Mouse (Mus musculus) stomach, adult 2 months (tissue): Measurements from ENCODE around the gene Lrrc4b. TPM values are rescaled to one million over a fixed set of nuclear protein-coding genes. Genes with fewer than 3 reads are reported as not detected.

Experiments used
- polyA plus RNA-seq: library from polyadenylated mRNA; depleted of rRNA; stranded (reverse); fragments of >200 nt; gene quantifications from 2 replicates; pipeline ENCODE4 v1.2.3, GENCODE M21; 2012; rRNA removed

Gene Lrrc4b
- 1.5 and 2.3 TPM in 2 replicates for polyA plus RNA-seq

DNA sequence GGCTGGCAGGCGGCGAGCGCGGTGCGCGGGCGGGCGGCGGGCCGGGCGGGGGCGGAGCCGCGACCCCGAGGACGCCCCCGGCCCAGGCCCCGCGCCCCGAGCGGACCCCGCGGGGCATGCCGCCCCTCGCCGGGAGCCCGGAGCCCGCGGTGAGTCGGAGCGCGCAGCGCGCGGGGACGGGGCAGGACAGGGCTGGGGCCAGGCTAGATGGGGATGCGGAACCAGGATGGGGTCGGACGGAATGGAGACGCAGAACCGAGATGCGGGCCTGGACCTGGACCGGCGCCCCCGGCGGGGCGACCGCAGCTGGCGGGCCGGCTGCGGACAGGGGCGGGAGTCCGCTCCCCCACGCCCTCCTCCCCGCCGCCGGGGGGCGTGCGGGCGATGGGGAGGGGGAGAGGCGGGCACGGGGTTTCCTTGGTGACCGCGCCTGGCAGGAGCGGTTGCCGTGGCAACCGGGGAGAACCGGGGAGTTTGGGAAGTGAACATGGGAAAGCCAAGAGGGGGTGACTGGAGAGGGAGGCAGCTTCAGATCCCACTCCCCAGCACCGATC, at the start of gene Lrrc4b:
TSS of gene Lrrc4b (plus strand) at position 51 of the 554 bp plus-strand sequence.

GRCm38 (mm10) chr7:44383980-44384715, 44.7 kb upstream of the Lrrc4b start, which contains the start of gene Syt3:
Gene Syt3, plus strand, starts transcription at chr7:44384102.

GRCm38 (mm10) chr7:44385720-44386119, 43.1 kb upstream of the Lrrc4b start, which contains the start of gene 1700008O03Rik:
Gene 1700008O03Rik, minus strand, starts transcription at chr7:44385820.

DNA sequence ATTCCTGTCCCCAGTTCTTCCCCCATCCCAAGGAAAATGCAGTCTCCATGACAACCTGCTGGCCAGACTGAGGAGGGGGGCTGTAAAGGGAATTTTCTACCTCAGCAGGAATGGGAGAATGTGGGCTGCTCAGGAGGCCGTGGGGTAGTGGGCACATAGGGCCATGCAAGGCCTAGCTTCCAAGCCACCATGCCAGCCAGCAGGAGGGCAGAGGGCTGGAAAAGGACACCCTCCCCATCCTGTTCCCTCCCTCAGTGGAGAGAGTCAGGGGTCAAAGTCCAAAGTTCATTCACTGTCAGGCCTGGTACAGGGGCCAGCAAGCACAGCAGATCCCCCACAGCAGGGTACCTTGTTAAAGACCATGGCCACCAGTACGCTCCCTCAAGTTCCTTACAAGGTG, 36.3 kb downstream of the Lrrc4b start, which contains the start of gene Aspdh:
TSS of gene Aspdh (plus strand) at position 281 of the 400 bp plus-strand sequence.

GRCm38 (mm10) chr7:44467811-44468411, 39.1 kb downstream of the Lrrc4b start, which contains the start of gene Josd2:
Gene Josd2, plus strand, starts transcription at chr7:44467980.

GRCm38 (mm10) chr7:44495992-44496770, 67.4 kb downstream of the Lrrc4b start, which contains the start of the genes Emc10 and Fam71e1:
Gene Emc10, minus strand, starts transcription at chr7:44496529.
Gene Fam71e1, plus strand, starts transcription at chr7:44496581.

Other genes starting within 250 kb of the Lrrc4b start
- gene Klk1b24, start 240.8 kb upstream of the Lrrc4b start, polyA plus RNA-seq = 0.19 TPM in 1 of 2 replicates, not detected in the other
- gene Klk1b3, start 230.8 kb upstream of the Lrrc4b start, polyA plus RNA-seq = not detected in 2 replicates
- not detected in 2 replicates for gene Klk1b4, start 221.6 kb upstream of the Lrrc4b start, polyA plus RNA-seq
- gene Klk1b5, start 213.1 kb upstream of the Lrrc4b start, polyA plus RNA-seq = not detected in 2 replicates
- 21.8 and 58.4 TPM in 2 replicates for gene Klk1, start 203.7 kb upstream of the Lrrc4b start, polyA plus RNA-seq
- 0.05 TPM in 1 of 2 replicates, not detected in the other for gene Gm36864, start 192.8 kb upstream of the Lrrc4b start, polyA plus RNA-seq
- 1.4 and 2.2 TPM in 2 replicates for gene 1700028J19Rik, start 182.3 kb upstream of the Lrrc4b start, polyA plus RNA-seq
- gene 2410002F23Rik, start 182.3 kb upstream of the Lrrc4b start, polyA plus RNA-seq = 41.0 and 51.0 TPM in 2 replicates
- not detected in 2 replicates for gene Acp4, start 171.6 kb upstream of the Lrrc4b start, polyA plus RNA-seq
- not detected in 2 replicates for gene Gm15517, start 167.6 kb upstream of the Lrrc4b start, polyA plus RNA-seq
- gene Clec11a, start 122.1 kb upstream of the Lrrc4b start, polyA plus RNA-seq = 5.9 and 7.3 TPM in 2 replicates
- gene Shank1, start 118.8 kb upstream of the Lrrc4b start, polyA plus RNA-seq = 1.1 and 1.5 TPM in 2 replicates
- 4.4 and 6.3 TPM in 2 replicates for gene Syt3, start 44.9 kb upstream of the Lrrc4b start, polyA plus RNA-seq
- 0.44 and 2.1 TPM in 2 replicates for gene 1700008O03Rik, start 43.2 kb upstream of the Lrrc4b start, polyA plus RNA-seq
- 0.06 and 0.37 TPM in 2 replicates for gene Aspdh, start 36.4 kb downstream of the Lrrc4b start, polyA plus RNA-seq
- gene Josd2, start 39.0 kb downstream of the Lrrc4b start, polyA plus RNA-seq = 68.6 and 84.3 TPM in 2 replicates
- 186 and 215 TPM in 2 replicates for gene Emc10, start 67.5 kb downstream of the Lrrc4b start, polyA plus RNA-seq
- 3.2 and 6.5 TPM in 2 replicates for gene Fam71e1, start 67.6 kb downstream of the Lrrc4b start, polyA plus RNA-seq
- gene Mybpc2, start 95.6 kb downstream of the Lrrc4b start, polyA plus RNA-seq = 0.84 and 2.7 TPM in 2 replicates
- gene Spib, start 103.1 kb downstream of the Lrrc4b start, polyA plus RNA-seq = 2.3 and 4.4 TPM in 2 replicates
- gene Pold1, start 119.8 kb downstream of the Lrrc4b start, polyA plus RNA-seq = 16.1 and 17.2 TPM in 2 replicates
- 120 and 156 TPM in 2 replicates for gene Nr1h2, start 124.9 kb downstream of the Lrrc4b start, polyA plus RNA-seq
- gene Napsa, start 143.4 kb downstream of the Lrrc4b start, polyA plus RNA-seq = 1.3 and 2.4 TPM in 2 replicates
- 2.1 and 2.2 TPM in 2 replicates for gene Kcnc3, start 161.6 kb downstream of the Lrrc4b start, polyA plus RNA-seq
- gene Myh14, start 241.8 kb downstream of the Lrrc4b start, polyA plus RNA-seq = 37.3 and 39.8 TPM in 2 replicates